Mouse (Mus musculus) olfactory bulb, adult 2 months (tissue): ENCODE measurements at regions not wholly inside any gene's neighbourhood (a gene's known extent, or its start where the extent isn't known, plus 50 kb on each side); places are given as distances from the start of the nearest gene placed in this dataset.

Experiments
- CTCF ChIP-seq: fragments of 200-500 bp; IDR thresholded peaks from 2 replicates; pipeline ENCODE4 v1.5.1; 2012; ENCODE audit warnings: low read depth, mild to moderate bottlenecking, low read length, moderate library complexity; ENCODE audit not compliant: insufficient read depth
- POLR2A ChIP-seq: fragments of 200-500 bp; IDR thresholded peaks from 2 replicates; pipeline ENCODE4 v1.6.1; 2012; ENCODE audit warnings: mild to moderate bottlenecking, low read depth, low read length, moderate library complexity; ENCODE audit not compliant: insufficient read depth

GRCm38 (mm10) chr3:120648391-120648790 is 523.1 kb downstream of the Rwdd3 start:
- TF ChIP-seq CTCF: no peak
- TF ChIP-seq POLR2A: no peak
